Mouse (Mus musculus): ENCODE measurements at regions not wholly inside any gene's neighbourhood (a gene's known extent, or its start where the extent isn't known, plus 50 kb on each side); places are given as distances from the start of the nearest gene placed in this dataset.

DNA sequence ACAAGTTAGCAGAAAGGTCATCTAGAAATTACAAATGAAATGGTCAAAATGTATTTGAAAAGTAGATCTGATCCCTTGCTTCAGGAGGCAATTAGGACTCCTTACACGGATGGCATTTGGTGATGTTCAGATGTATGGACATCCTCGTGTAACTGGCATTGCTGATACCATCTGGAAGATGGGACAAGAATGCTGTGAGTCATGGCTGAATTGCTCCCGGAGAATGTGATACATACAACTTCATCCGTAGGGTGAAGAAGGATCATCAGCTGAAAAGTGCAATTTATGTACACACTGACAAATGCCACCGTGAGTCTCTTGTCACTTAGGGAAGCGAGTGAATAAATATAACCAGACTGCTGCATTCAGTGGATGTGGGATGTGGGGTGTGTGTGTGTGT lies 293.7 kb upstream of the Tank start:
- no peak for TF ChIP-seq CTCF (IDR thresholded peaks at IDR 0.05; ENCODE audit: borderline replicate concordance, extremely low read depth, insufficient read depth, insufficient read length)
- no peak for TF ChIP-seq POLR2A (IDR thresholded peaks at IDR 0.05; ENCODE audit: borderline replicate concordance, extremely low read depth, insufficient read depth, insufficient read length, poor library complexity, severe bottlenecking)
